Mouse (Mus musculus) layer of hippocampus, postnatal 36 days (tissue): ENCODE data around the gene BC005561. TPM values are rescaled to one million over a fixed set of nuclear protein-coding genes. Genes with fewer than 3 reads are reported as not detected.

Experiments
- total RNA-seq, 2 experiments: library from RNA; stranded (reverse); gene quantifications; 2 replicates each; pipeline ENCODE4 v1.2.3; 2021

BC005561 gene
- total RNA-seq, 2 experiments from 2014 or later, result 12.3 to 14.7 TPM

Other genes with a start within 250 kb of the BC005561 start
- gene Ibsp, start 209.2 kb upstream of the BC005561 start, total RNA-seq, result under 1 TPM in 1 of 2 experiments, not detected in 1; 0.22 TPM
- gene Mepe, start 183.0 kb upstream of the BC005561 start, total RNA-seq, result not detected
- gene Spp1, start 73.2 kb upstream of the BC005561 start, total RNA-seq, result 1 to 10 TPM; 1.9 to 4.0 TPM
- gene Pkd2, start 48.9 kb upstream of the BC005561 start, total RNA-seq, result 10 to 100 TPM; 32.6 to 37.1 TPM